Mouse (Mus musculus) hindbrain, embryonic 12.5 days (tissue): ENCODE results near the gene Btg1. TPM values are rescaled to one million over a fixed set of nuclear protein-coding genes. Genes with fewer than 3 reads are reported as not detected.
A peak's percentile ranks its signal among the peaks of the same experiment; 100 is the strongest.

ENCODE experiments used
- ATAC-seq: fragments of 200-750 bp; cut with Nextera tagmentation; 2 replicates; pipeline ENCODE4 v1.8.0; 2017; ENCODE audit warnings: moderate TSS enrichment; ENCODE audit not compliant: low FRiP score
- H3K27ac ChIP-seq: fragments of 300-500 bp; sonication (generic); 2 replicates; pipeline ENCODE4 v1.5.1; 2016; ENCODE audit warnings: mild to moderate bottlenecking
- H3K27me3 ChIP-seq: fragments of 300-500 bp; sonication (generic); 2 replicates; pipeline ENCODE4 v1.6.1; 2016; ENCODE audit warnings: mild to moderate bottlenecking
- H3K36me3 ChIP-seq: fragments of 300-500 bp; sonication (generic); 2 replicates; pipeline ENCODE4 v1.6.1; 2016; ENCODE audit warnings: mild to moderate bottlenecking
- H3K4me1 ChIP-seq: fragments of 300-500 bp; sonication (generic); 2 replicates; pipeline ENCODE4 v1.6.1; 2016
- H3K4me2 ChIP-seq: fragments of 300-500 bp; sonication (generic); replicated peaks from 2 replicates; pipeline ENCODE4 v1.6.1; 2016; ENCODE audit warnings: mild to moderate bottlenecking
- H3K4me3 ChIP-seq: fragments of 300-500 bp; sonication (generic); 2 replicates; pipeline ENCODE4 v1.5.1; 2016; ENCODE audit warnings: mild to moderate bottlenecking
- H3K9ac ChIP-seq: fragments of 300-500 bp; sonication (generic); 2 replicates; pipeline ENCODE4 v1.6.1; 2016; ENCODE audit warnings: mild to moderate bottlenecking, moderate library complexity
- H3K9me3 ChIP-seq: fragments of 300-500 bp; sonication (generic); replicated peaks from 2 replicates; pipeline ENCODE4 v1.6.1; 2016; ENCODE audit warnings: mild to moderate bottlenecking
- WGBS: fragments of 180-500 bp; shearing (Covaris S2); methylation state at CpG from one replicate; pipeline ENCODE4 v1.1.7; 2016; 5-methylcytosine and 5-hydroxymethylcytosine counted together
- polyA plus RNA-seq: library from polyadenylated mRNA; unstranded; fragments of >200 nt; fragmentation: Nextera tagmentation; extraction: Ambion mirVana; gene quantifications from 2 replicates; pipeline ENCODE4 v1.2.1, GENCODE M21; 2016

Btg1 gene
- polyA plus RNA-seq, 1 experiment from 2014 or later: 69.6 TPM

DNA sequence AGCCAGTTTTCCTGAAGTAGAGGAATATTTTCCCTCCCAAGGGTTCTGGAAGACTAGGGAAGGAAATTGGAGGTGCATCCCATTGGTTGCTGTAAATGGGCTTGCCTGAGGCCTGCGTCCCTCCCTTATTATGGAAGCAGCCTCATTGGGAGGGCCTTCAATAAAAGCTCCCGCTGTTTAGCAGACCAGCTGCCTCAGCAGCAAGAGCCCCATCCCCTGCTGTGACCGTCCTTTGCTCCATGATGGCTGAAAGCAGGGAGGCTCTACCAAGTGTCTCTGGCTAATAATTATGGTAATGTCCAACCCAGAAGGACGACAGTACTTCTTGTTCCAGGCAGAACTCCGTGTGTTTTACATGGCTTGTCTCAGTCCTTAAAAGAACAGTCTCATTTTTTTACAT, 42.1 kb downstream of the Btg1 start:
- no peaks in the 10 kb centered on the region for H3K9me3 ChIP-seq
- no peaks in the 10 kb centered on the region for H3K27me3 ChIP-seq
- H3K4me2 ChIP-seq: no peak overlapping the region
- peaks cover 7% of the 10 kb centered on the region for H3K4me1 ChIP-seq
- H3K4me3 ChIP-seq: no peak overlapping the region
- peak; percentile 85 for ATAC-seq
- no peaks in the 10 kb centered on the region for H3K36me3 ChIP-seq
- H3K9ac ChIP-seq: no peak overlapping the region
- peak overlapping the region; percentile 45; the same call in 1 of the 2 replicates for H3K27ac ChIP-seq
- 9% methylated on average over 5 of the region's 5 CpGs for whole genome bisulfite sequencing

- WGBS: 85% methylated on average over 10 of the region's 10 CpGs
- Histone ChIP-seq H3K9ac (no peak overlapping the region), H3K27ac (no peak overlapping the region), H3K4me1 (peaks cover 7% of the 10 kb centered on the region), H3K4me2 (no peak overlapping the region), H3K36me3 (no peaks in the 10 kb centered on the region), H3K9me3 (no peaks in the 10 kb centered on the region), H3K4me3 (no peak overlapping the region), H3K27me3 (no peaks in the 10 kb centered on the region)
- ATAC-seq: no peak
These were observed 43.6 kb downstream of the Btg1 start for GRCm38 (mm10) chr10:96660280-96660985.

GRCm38 (mm10) chr10:96662976-96663375, 46.2 kb downstream of the Btg1 start:
- no peak for ATAC-seq
- H3K36me3 ChIP-seq: no peaks in the 10 kb centered on the region
- no peaks in the 10 kb centered on the region for H3K27me3 ChIP-seq
- no peaks in the 10 kb centered on the region for H3K9me3 ChIP-seq
- 81% methylated on average over 4 of the region's 4 CpGs for WGBS
- no peak overlapping the region for H3K4me2 ChIP-seq
- H3K4me1 ChIP-seq: peaks cover 7% of the 10 kb centered on the region
- no peak overlapping the region for H3K9ac ChIP-seq
- no peak overlapping the region for H3K27ac ChIP-seq
- no peak overlapping the region for H3K4me3 ChIP-seq

GRCm38 (mm10) chr10:96663739-96664430, 47.1 kb downstream of the Btg1 start:
- Histone ChIP-seq H3K27ac (no peak overlapping the region), H3K9ac (no peak overlapping the region), H3K4me3 (no peak overlapping the region), H3K36me3 (no peaks in the 10 kb centered on the region), H3K9me3 (no peaks in the 10 kb centered on the region), H3K4me1 (peaks cover 4% of the 10 kb centered on the region), H3K27me3 (no peaks in the 10 kb centered on the region), H3K4me2 (no peak overlapping the region)
- 90% methylated on average over 9 of the region's 9 CpGs for WGBS
- no peak for ATAC-seq
